Mouse (Mus musculus) G1E (cell line): ENCODE results near the gene Tm6sf1.
"Not testable (repeated sequence)": the region's sequence is repeated elsewhere in the genome, so short reads cannot be mapped to it uniquely, and the experiment has no call there.

Source experiments
- CTCF ChIP-seq: IDR thresholded peaks from 2 replicates; pipeline ENCODE4 v1.5.1; 2012; ENCODE audit warnings: low read depth, low read length, inconsistent platforms, mixed read lengths
- POLR2AphosphoS5 ChIP-seq: IDR thresholded peaks from 2 replicates; pipeline ENCODE4 v1.6.1; 2012; ENCODE audit warnings: low read depth, low read length, inconsistent platforms; ENCODE audit not compliant: insufficient replicate concordance

- not testable (repeated sequence) for TF ChIP-seq CTCF, POLR2AphosphoS5
Observed at GRCm38 (mm10) chr7:81837771-81838170, 21.0 kb upstream of the Tm6sf1 start.
